Mouse (Mus musculus) stomach, embryonic 15.5 days (tissue): Measurements from ENCODE around the gene Strn4. TPM values are rescaled to one million over a fixed set of nuclear protein-coding genes. Genes with fewer than 3 reads are reported as not detected.
A peak's percentile ranks its signal among the peaks of the same experiment; 100 is the strongest.

ENCODE experiments used
- ATAC-seq: fragments of 200-750 bp; cut with Nextera tagmentation; 2 replicates; pipeline ENCODE4 v1.8.0; 2017; ENCODE audit warnings: low read depth, moderate number of reproducible peaks, moderate TSS enrichment; ENCODE audit not compliant: insufficient read depth, low FRiP score
- H3K27ac ChIP-seq: fragments of 300-500 bp; sonication (generic); 2 replicates; pipeline ENCODE4 v1.5.1; 2015; ENCODE audit warnings: mild to moderate bottlenecking, inconsistent platforms
- H3K27me3 ChIP-seq: fragments of 300-500 bp; sonication (generic); replicated peaks from 2 replicates; pipeline ENCODE4 v1.6.1; 2015; ENCODE audit warnings: inconsistent platforms
- H3K36me3 ChIP-seq: fragments of 300-500 bp; sonication (generic); 2 replicates; pipeline ENCODE4 v1.6.1; 2015; ENCODE audit warnings: inconsistent platforms
- H3K4me1 ChIP-seq: fragments of 300-500 bp; sonication (generic); 2 replicates; pipeline ENCODE4 v1.6.1; 2015; ENCODE audit warnings: inconsistent platforms
- H3K4me2 ChIP-seq: fragments of 300-500 bp; sonication (generic); 2 replicates; pipeline ENCODE4 v1.6.1; 2015; ENCODE audit warnings: mild to moderate bottlenecking, inconsistent platforms
- H3K4me3 ChIP-seq: fragments of 300-500 bp; sonication (generic); replicated peaks from 2 replicates; pipeline ENCODE4 v1.5.1; 2015; ENCODE audit warnings: inconsistent platforms
- H3K9ac ChIP-seq: fragments of 300-500 bp; sonication (generic); 2 replicates; pipeline ENCODE4 v1.6.1; 2015; ENCODE audit warnings: inconsistent platforms
- H3K9me3 ChIP-seq: fragments of 300-500 bp; sonication (generic); 2 replicates; pipeline ENCODE4 v1.6.1; 2016; ENCODE audit warnings: inconsistent platforms
- WGBS: fragments of 180-500 bp; shearing (Covaris S2); methylation state at CpG from one replicate; pipeline ENCODE4 v1.1.7; 2015; 5-methylcytosine and 5-hydroxymethylcytosine counted together
- polyA plus RNA-seq: library from polyadenylated mRNA; unstranded; fragments of >200 nt; fragmentation: Nextera tagmentation; extraction: Ambion mirVana; gene quantifications from 2 replicates; pipeline ENCODE4 v1.2.1, GENCODE M21; 2015

Strn4 gene
- polyA plus RNA-seq, 1 experiment from 2014 or later, result 89.4 TPM

DNA sequence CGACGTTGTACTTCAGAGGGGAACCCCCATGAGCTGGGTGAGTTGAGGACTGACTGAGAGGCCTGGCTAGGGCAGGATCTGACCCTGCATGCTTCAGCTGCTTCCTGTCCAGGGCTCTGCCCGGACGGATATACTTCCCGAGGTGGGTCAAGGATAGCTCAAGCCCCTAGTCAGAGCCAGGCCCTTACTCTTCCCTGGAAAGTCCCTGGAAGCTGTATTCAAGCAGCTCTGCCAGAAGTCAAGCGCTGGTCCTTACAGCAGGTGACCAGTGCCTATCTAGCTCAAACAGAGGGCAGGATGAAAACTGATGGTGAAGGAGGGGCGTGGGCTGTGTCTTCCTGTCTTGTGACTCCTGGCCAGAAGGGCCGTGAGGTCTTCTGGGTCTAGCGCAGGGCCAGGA lies 14.8 kb downstream of the Strn4 start:
- 82% methylated on average over 9 of the region's 9 CpGs for WGBS
- H3K9ac ChIP-seq, result no peak overlapping the region
- no peaks in the 10 kb centered on the region for H3K27me3 ChIP-seq
- H3K4me3 ChIP-seq, result no peak overlapping the region
- H3K9me3 ChIP-seq, result no peaks in the 10 kb centered on the region
- no peaks in the 10 kb centered on the region for H3K4me1 ChIP-seq
- H3K36me3 ChIP-seq, result peaks cover 89% of the 10 kb centered on the region
- no peak overlapping the region for H3K4me2 ChIP-seq
- ATAC-seq, result no peak
- H3K27ac ChIP-seq, result no peak overlapping the region

GRCm38 (mm10) chr7:16837916-16838803 lies 22.5 kb downstream of the Strn4 start:
- Histone ChIP-seq H3K4me2 (no peak overlapping the region), H3K4me3 (no peak overlapping the region), H3K4me1 (peaks cover 9% of the 10 kb centered on the region; the same call in 1 of the 2 replicates), H3K36me3 (peaks cover 54% of the 10 kb centered on the region), H3K27ac (no peak overlapping the region), H3K9ac (no peak overlapping the region), H3K27me3 (no peaks in the 10 kb centered on the region), H3K9me3 (no peaks in the 10 kb centered on the region)
- 88% methylated on average over 18 of the region's 18 CpGs for WGBS
- ATAC-seq, result no peak

DNA sequence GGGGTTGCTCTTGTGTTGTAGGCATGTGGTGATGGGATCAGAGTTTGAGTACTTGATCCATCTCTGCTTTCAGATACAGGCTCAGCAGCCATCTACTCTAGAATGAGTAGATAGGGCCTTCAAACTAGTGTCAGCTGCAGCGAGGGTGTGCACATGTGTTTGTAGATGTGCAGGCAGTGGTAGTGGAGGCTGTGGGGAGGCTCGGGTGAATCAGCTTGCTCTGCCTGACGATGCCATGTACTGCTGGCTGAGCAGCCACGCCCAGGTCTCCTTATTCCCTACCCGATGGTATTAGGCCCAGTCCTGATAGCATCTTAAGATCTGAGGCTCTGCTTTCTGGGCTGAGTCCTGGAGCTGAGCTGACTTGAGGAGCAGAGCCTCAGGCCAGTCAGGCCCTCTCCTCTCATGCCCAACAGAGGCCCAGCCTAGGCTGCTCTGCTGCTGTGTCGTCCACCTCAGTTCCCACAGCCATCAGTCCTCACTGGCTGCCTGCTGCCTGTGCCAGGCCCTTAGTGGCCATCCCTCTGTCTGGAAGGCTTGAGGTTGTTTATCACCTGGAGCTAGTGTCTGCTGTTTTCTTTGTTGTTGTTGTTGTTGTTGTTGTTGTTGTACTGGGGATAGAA lies 23.2 kb downstream of the Strn4 start:
- Histone ChIP-seq H3K4me3 (no peak overlapping the region), H3K27me3 (no peaks in the 10 kb centered on the region), H3K36me3 (peaks cover 49% of the 10 kb centered on the region), H3K9me3 (no peaks in the 10 kb centered on the region), H3K4me2 (no peak overlapping the region), H3K27ac (no peak overlapping the region), H3K9ac (no peak overlapping the region), H3K4me1 (peaks cover 16% of the 10 kb centered on the region)
- ATAC-seq, result no peak
- WGBS, result 76% methylated on average over 6 of the region's 6 CpGs

GRCm38 (mm10) chr7:16839427-16840108 lies 23.9 kb downstream of the Strn4 start:
- H3K9ac ChIP-seq, result no peak overlapping the region
- H3K27me3 ChIP-seq, result no peaks in the 10 kb centered on the region
- H3K27ac ChIP-seq, result no peak overlapping the region
- peaks cover 43% of the 10 kb centered on the region for H3K36me3 ChIP-seq
- WGBS, result 91% methylated on average over 12 of the region's 12 CpGs
- H3K4me1 ChIP-seq, result peaks cover 21% of the 10 kb centered on the region
- no peak overlapping the region for H3K4me3 ChIP-seq
- H3K4me2 ChIP-seq, result no peak overlapping the region
- no peaks in the 10 kb centered on the region for H3K9me3 ChIP-seq
- ATAC-seq, result no peak

- Histone ChIP-seq H3K9ac (no peak overlapping the region), H3K9me3 (no peaks in the 10 kb centered on the region), H3K4me2 (no peak overlapping the region), H3K4me3 (no peak overlapping the region), H3K27me3 (no peaks in the 10 kb centered on the region), H3K36me3 (peaks cover 38% of the 10 kb centered on the region), H3K27ac (no peak overlapping the region), H3K4me1 (peaks cover 26% of the 10 kb centered on the region)
- 86% methylated on average over 2 of the region's 2 CpGs for WGBS
- ATAC-seq, result no peak
These were observed 24.4 kb downstream of the Strn4 start for GRCm38 (mm10) chr7:16840109-16840491.

DNA sequence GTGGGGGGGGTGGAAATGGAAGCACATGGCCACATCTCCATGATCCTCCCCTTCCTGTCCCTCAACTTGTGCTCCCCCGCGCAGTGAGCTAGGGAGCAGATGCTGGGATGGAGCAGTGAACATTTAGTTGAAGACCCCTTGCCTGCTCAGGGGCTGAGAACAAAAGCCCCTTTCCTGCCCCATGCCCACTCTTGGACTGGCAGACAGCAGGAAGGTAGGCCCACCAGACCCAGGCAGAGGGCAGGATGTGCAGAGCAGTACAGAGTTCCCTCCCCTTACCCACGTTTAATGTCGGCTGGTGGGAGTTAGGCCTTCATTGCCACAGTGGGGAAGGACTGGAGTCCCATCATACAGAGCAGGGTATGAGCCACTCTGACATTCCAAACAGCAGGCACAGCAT lies 25.4 kb downstream of the Strn4 start:
- no peak for ATAC-seq
- Histone ChIP-seq H3K27me3 (no peaks in the 10 kb centered on the region), H3K9ac (no peak overlapping the region), H3K4me1 (peaks cover 31% of the 10 kb centered on the region), H3K4me2 (no peak overlapping the region), H3K9me3 (no peaks in the 10 kb centered on the region), H3K4me3 (no peak overlapping the region), H3K27ac (peak overlapping the region; percentile 77), H3K36me3 (peaks cover 37% of the 10 kb centered on the region)
- WGBS, result 68% methylated on average over 4 of the region's 4 CpGs

GRCm38 (mm10) chr7:16841561-16842560 lies 26.2 kb downstream of the Strn4 start:
- peak overlapping the region; percentile 63 for H3K4me3 ChIP-seq
- no peak overlapping the region for H3K9ac ChIP-seq
- peaks cover 37% of the 10 kb centered on the region for H3K36me3 ChIP-seq
- H3K9me3 ChIP-seq, result no peaks in the 10 kb centered on the region
- WGBS, result 28% methylated on average over 11 of the region's 11 CpGs
- peak overlapping the region; percentile 96 for H3K4me2 ChIP-seq
- ATAC-seq, result no peak; the same call in 1 of the 2 replicates
- H3K4me1 ChIP-seq, result peaks cover 31% of the 10 kb centered on the region
- H3K27me3 ChIP-seq, result no peaks in the 10 kb centered on the region
- peak overlapping the region; percentile 77 for H3K27ac ChIP-seq

DNA sequence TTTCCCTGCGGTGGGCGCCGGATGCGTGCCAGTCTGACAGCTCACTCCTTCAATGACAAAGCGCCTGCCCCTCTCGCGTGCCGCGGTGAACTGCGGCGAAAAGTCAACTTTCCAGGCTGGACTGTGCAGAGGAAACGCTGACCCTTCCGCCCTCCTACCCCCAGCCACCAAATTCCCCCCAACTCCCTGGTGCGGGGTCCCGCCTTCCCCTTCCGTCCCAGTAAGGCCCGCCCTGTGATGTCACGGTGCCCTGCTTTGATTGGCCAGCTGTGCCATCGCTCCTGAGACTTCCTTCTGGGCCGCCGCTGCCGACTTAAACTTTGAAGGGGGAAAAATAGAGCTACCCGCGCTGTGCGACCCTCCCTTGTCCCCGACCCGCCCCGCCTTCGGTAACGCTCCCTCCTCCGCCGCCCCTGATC lies 27.0 kb downstream of the Strn4 start, which contains the start of gene Prkd2:
TSS of gene Prkd2 (plus strand) at position 258 of the 419 bp plus-strand sequence.
- H3K9ac ChIP-seq, result peak within 1 kb of the TSS; percentile 62
- WGBS, result 1% methylated on average over 32 of the region's 32 CpGs
- peaks cover 31% of the 10 kb centered on the region for H3K4me1 ChIP-seq
- no peaks in the 10 kb centered on the region for H3K9me3 ChIP-seq
- peaks cover 29% of the 10 kb centered on the region for H3K36me3 ChIP-seq
- peak within 1 kb of the TSS; percentile 96 for H3K4me2 ChIP-seq
- no peaks in the 10 kb centered on the region for H3K27me3 ChIP-seq
- H3K4me3 ChIP-seq, result peak within 1 kb of the TSS; percentile 63
- peak within 1 kb of the TSS; percentile 81 for H3K27ac ChIP-seq
- ATAC-seq, result peak; percentile 83

- peaks cover 31% of the 10 kb centered on the region for H3K4me1 ChIP-seq
- H3K27ac ChIP-seq, result peak overlapping the region; percentile 81
- 1% methylated on average over 33 of the region's 33 CpGs for WGBS
- H3K27me3 ChIP-seq, result no peaks in the 10 kb centered on the region
- H3K9ac ChIP-seq, result peak overlapping the region; percentile 62
- no peaks in the 10 kb centered on the region for H3K9me3 ChIP-seq
- ATAC-seq, result 0 out of 2 replicates have a peak, but pooled peaks have one; percentile 12
- H3K4me3 ChIP-seq, result peak overlapping the region; percentile 63
- H3K4me2 ChIP-seq, result peak overlapping the region; percentile 96
- H3K36me3 ChIP-seq, result peaks cover 20% of the 10 kb centered on the region
These were observed 27.9 kb downstream of the Strn4 start for GRCm38 (mm10) chr7:16843441-16844171.

DNA sequence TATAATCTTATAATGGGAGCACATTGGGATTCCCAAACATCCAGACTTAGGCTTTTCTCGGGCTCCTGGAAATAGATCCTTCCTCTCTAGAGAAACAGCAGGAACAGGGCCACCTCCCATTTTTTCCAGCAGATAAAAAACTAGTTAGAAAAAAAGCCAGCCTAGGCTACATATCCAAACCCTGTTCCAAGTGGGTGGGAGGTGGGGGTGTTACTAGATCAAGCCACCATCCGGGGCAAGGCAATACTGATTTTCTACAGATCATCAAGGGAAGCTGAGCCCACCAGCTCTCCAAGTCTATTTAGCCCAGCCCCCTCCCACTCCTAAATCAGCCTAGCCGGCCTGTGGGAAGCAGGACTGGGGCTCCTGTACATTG lies 29.0 kb downstream of the Strn4 start:
- Histone ChIP-seq H3K27me3 (no peaks in the 10 kb centered on the region), H3K27ac (peak overlapping the region; percentile 73), H3K4me3 (peak overlapping the region; percentile 63), H3K4me1 (peaks cover 31% of the 10 kb centered on the region), H3K9ac (peak overlapping the region; percentile 62; the same call in 1 of the 2 replicates), H3K36me3 (peaks cover 24% of the 10 kb centered on the region), H3K4me2 (peak overlapping the region; percentile 96), H3K9me3 (no peaks in the 10 kb centered on the region)
- no peak for ATAC-seq
- WGBS, result 38% methylated on average over 3 of the region's 3 CpGs
